Mouse (Mus musculus) megakaryocyte, embryonic 14.5 days (primary cell): ENCODE data around the gene Abhd8. TPM values are rescaled to one million over a fixed set of nuclear protein-coding genes. Genes with fewer than 3 reads are reported as not detected.

Source experiments
- H3K27me3 ChIP-seq: replicated peaks from 2 replicates; pipeline ENCODE3; 2012; ENCODE audit warnings: inconsistent platforms
- H3K36me3 ChIP-seq: replicated peaks from 2 replicates; pipeline ENCODE3; 2012; ENCODE audit warnings: low read length, inconsistent platforms, mixed read lengths
- H3K4me1 ChIP-seq: 2 replicates; pipeline ENCODE4 v1.6.1; 2012; ENCODE audit warnings: inconsistent platforms
- H3K4me3 ChIP-seq: replicated peaks from 2 replicates; pipeline ENCODE3; 2012; ENCODE audit warnings: moderate library complexity, mild to moderate bottlenecking, inconsistent platforms
- H3K9me3 ChIP-seq: 2 replicates; pipeline ENCODE4 v1.6.1; 2012; ENCODE audit warnings: inconsistent platforms
- FLI1 ChIP-seq: IDR thresholded peaks from 2 replicates; pipeline ENCODE4 v1.6.1; 2012; ENCODE audit warnings: low read length, inconsistent platforms, mixed read lengths
- GATA1 ChIP-seq: IDR thresholded peaks from 3 replicates; pipeline ENCODE4 v1.6.1; 2012; ENCODE audit warnings: mixed read lengths, low read length, inconsistent platforms, borderline replicate concordance
- polyA plus RNA-seq: library from polyadenylated mRNA; stranded (reverse); fragments of >175 nt; gene quantifications from 2 replicates; pipeline ENCODE4 v1.2.3, GENCODE M21; 2012; ENCODE audit warnings: low replicate concordance; ENCODE audit not compliant: insufficient read depth

The Abhd8 gene
- polyA plus RNA-seq, 1 experiment, result 22.6 TPM

DNA sequence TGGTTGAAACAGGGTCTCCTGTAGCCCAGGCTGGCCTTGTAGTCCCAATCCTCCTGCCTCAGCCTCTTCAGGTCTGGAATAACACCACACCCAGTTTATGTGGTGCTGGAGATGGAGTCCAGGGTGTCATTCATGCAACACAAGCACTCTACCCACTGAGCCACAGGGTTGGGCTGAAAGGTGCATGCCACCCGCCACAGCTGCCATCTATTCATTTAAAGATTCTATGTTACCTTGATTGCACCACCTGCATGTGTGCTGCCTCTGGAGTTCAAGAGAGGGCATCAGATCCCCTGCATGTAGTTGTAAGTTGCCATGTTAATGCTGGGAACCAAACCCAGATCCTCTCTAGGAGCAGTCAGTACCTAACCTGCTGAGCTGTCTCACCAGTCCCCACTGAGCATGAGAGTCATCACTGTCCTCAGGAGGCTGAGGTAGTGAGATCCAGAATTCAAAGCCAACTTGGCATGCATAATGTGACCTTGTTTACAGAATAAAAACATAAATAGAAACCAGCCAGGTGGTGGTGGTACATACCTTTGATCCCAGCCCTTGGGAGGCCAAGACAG is 33.7 kb upstream of the Abhd8 start:
- Histone ChIP-seq H3K36me3 (peaks cover 35% of the 10 kb centered on the region), H3K27me3 (peaks cover under 1% of the 10 kb centered on the region), H3K4me3 (no peak overlapping the region), H3K4me1 (peaks cover 58% of the 10 kb centered on the region), H3K9me3 (no peaks in the 10 kb centered on the region)
- no peak for TF ChIP-seq GATA1
- TF ChIP-seq FLI1, result no peak

DNA sequence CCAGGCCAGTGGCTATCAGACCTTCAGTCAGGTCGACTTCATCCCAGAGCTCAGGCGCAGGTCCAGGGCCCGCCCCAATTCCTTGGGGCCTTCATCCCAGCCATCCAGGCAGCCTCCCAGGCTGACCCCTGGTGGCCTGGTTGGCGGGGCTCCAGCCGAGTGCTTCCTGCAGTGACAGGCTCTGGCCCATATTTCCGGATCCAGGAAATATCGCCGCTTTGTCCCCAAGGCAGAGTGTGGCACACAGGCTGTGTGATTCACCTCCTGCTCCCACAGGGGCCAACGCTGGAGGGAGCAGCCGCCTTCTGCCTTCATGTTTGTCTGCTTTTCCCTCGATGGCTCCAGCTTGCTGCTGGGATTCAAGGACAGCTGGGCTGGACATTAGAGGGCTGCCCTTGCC is 33.0 kb upstream of the Abhd8 start:
- Histone ChIP-seq H3K4me3 (no peak overlapping the region), H3K27me3 (no peaks in the 10 kb centered on the region), H3K36me3 (peaks cover 42% of the 10 kb centered on the region), H3K9me3 (no peaks in the 10 kb centered on the region), H3K4me1 (peaks cover 57% of the 10 kb centered on the region)
- TF ChIP-seq GATA1, result no peak
- no peak for TF ChIP-seq FLI1

DNA sequence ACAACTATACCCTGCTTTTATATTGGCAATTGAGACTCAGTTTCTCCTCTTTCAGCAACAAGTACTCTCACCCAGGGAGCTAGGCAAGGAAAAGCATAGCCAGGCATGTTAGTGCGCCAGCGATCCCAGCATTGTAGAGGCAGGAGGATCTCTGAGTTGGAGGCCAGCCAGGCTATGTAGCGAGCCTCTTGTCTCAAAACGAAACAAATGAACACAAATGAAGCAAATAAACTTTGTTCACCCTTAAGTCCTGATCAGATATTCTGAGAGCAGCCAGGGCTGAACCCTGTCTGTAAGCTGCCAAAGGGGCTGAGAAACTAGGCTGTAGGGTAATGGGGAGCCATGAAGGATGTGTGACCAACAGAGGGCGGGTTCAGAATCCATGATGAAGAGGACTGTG is 32.4 kb upstream of the Abhd8 start:
- Histone ChIP-seq H3K4me3 (no peak overlapping the region), H3K27me3 (no peaks in the 10 kb centered on the region), H3K4me1 (peaks cover 54% of the 10 kb centered on the region), H3K9me3 (no peaks in the 10 kb centered on the region), H3K36me3 (peaks cover 48% of the 10 kb centered on the region)
- TF ChIP-seq GATA1 (no peak), FLI1 (no peak)

DNA sequence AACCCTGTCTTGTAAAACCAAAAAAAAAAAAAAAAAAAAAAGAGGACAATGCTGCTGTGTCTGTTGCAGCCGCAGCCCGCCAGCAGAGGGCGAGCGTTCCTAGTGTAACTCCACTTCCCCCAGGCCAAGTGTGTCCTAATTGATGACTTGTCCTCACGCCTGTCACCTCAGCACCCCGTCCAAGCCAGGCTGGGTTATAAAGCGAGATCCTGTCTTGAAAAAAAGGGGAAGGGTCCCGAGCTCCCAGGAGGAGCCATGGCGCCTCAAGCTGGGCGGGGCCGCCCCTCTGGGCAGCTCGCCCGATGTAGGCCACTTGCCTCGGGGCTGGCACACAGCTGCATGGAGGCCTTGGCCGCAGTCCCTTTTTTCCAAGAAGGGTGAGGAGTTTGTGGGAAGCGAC is 31.6 kb upstream of the Abhd8 start:
- Histone ChIP-seq H3K4me3 (no peak overlapping the region), H3K9me3 (no peaks in the 10 kb centered on the region), H3K27me3 (no peaks in the 10 kb centered on the region), H3K36me3 (peaks cover 56% of the 10 kb centered on the region), H3K4me1 (peaks cover 51% of the 10 kb centered on the region)
- TF ChIP-seq FLI1, result no peak
- TF ChIP-seq GATA1, result no peak

DNA sequence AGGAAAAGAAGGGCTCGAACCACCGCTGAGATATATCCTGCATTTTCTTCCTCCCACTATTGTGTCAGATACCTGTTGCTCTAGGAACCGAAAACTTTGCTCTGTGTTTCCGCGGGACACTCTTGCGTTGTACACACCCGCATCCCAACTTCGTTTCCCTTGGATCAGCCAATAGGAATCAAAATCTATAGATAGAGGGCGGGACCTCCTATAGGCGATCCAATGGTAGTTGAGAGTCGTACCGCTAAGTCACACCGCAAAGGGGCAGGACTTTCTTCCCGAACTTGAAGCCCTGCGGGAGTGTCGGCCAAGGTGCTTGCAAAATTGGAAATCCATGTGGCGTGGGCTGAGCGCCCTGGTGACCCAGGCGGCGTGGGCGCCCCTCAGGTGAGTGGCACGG is 25.0 kb upstream of the Abhd8 start:
- Histone ChIP-seq H3K9me3 (no peaks in the 10 kb centered on the region), H3K27me3 (peaks cover 13% of the 10 kb centered on the region), H3K4me1 (peaks cover 55% of the 10 kb centered on the region), H3K4me3 (peak overlapping the region; percentile 93), H3K36me3 (peaks cover 37% of the 10 kb centered on the region)
- TF ChIP-seq GATA1, result no peak
- TF ChIP-seq FLI1, result no peak

DNA sequence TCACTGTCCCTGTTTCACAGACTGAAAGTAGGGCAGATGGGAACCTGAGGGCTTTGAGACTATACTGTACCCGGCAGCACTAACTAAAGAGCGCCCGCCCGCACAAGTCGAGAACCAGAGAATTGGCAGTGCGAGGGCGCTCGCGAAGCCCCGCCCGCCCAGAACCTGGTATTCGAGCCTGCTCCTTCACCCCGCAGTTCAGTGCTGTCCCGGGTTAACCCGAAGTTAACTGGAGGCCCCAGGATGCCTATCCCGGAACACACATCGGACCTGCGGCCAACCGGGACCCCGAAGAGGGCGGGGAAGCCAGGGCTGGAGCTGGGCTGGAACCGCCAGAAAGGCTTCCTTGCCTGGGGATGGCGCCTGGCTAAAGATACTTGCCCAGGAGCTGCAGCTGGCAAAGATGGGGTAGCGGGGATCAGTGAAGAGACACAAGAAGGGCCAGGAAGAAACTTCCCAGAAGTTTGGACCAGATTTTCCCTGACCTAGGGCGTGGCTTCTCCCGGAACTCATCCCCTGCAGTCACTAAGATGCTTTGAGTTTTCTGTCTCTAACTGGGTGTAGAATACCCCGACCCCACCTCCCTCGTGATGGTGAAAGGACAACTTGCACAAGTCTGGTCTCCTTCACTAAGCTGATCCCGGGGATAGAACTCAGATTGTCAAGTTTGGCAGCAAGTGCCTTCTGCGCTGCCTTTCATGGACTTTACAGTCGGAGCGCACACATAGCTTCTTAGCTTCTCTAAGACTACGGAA is 24.4 kb upstream of the Abhd8 start, which contains the start of gene Gtpbp3:
TSS of gene Gtpbp3 (plus strand) at position 413 of the 755 bp plus-strand sequence.
- H3K4me1 ChIP-seq, result peaks cover 61% of the 10 kb centered on the region
- peaks cover 33% of the 10 kb centered on the region for H3K36me3 ChIP-seq
- peaks cover 13% of the 10 kb centered on the region for H3K27me3 ChIP-seq
- H3K4me3 ChIP-seq, result peak within 1 kb of the TSS; percentile 93
- no peaks in the 10 kb centered on the region for H3K9me3 ChIP-seq
- TF ChIP-seq FLI1, result no peak
- TF ChIP-seq GATA1, result no peak

DNA sequence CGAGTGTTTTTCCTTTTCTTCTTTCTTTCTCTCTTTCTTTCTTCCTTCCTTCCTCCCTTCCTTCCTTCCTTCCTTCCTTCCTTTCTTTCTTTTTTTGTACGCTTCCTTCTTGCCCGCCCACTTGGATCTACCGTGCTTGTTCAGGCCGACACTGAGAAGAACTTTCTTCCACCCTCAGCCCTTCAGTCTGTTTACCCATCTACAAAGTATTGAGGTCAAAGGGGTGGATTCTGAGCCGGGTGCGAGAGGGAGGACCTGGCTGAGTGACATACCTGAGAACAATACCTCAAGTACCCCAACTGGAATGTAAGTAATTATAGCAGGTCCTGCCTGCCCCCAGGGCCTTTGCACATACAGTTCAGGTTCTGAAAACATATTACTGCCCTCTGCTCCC is 22.7 kb upstream of the Abhd8 start:
- Histone ChIP-seq H3K27me3 (peaks cover 15% of the 10 kb centered on the region), H3K9me3 (no peaks in the 10 kb centered on the region), H3K4me3 (peak overlapping the region; percentile 7), H3K36me3 (peaks cover 15% of the 10 kb centered on the region), H3K4me1 (peaks cover 70% of the 10 kb centered on the region)
- TF ChIP-seq GATA1 (no peak), FLI1 (no peak)

DNA sequence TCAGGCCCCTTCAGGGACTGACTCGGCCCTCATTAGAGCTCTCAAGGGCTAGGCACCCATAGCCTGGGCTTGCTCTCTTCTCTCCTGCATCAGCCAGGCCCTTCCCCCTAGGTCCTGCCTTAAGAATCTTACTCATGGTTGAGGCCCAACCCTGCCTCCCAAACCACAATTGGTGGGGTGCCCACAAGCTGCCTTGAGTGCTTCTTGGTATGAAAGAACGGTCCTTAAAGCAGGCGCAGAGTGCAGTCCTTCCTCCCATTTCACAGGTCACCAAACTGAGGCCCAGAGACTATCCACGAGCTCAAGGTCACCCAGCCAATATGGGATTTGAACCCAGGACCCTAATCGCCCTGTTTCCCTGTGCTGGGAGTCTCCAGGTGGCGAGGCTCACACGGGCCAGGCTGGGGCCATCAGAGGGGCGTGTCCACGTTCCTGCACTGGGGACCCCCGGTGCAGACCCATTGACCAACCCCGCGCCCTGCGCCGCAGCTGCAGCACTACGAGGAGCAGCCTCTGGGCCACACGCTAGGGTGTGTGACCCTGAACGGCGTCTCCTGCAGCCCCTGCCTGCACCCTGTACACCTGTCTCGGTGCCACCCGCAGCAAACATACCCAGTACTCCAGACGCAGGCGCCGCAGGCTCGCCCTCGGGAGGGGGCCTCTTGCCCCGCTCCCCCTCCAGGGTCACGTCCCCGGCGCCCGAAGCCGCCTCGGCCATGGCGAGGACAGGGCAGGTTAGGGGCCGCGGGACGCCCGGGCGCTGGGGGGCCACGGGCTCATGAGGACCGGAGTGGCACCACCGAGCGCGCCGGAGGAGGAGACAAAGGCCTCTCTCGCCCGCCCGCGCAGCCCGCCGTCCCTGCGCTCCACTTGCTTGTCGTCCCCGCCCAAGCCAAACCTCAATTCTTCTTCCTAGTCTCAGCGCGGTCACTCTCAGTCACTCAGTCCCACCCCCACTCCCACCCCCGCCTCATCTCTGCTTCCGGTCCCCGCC is 22.0 kb upstream of the Abhd8 start, which contains the start of gene Ano8:
TSS of gene Ano8 (minus strand) at position 822 of the 994 bp plus-strand sequence.
- Histone ChIP-seq H3K9me3 (no peaks in the 10 kb centered on the region), H3K4me3 (peak within 1 kb of the TSS; percentile 94), H3K27me3 (peaks cover 17% of the 10 kb centered on the region), H3K36me3 (peaks cover 9% of the 10 kb centered on the region), H3K4me1 (peaks cover 70% of the 10 kb centered on the region)
- TF ChIP-seq GATA1, result no peak
- TF ChIP-seq FLI1, result no peak

DNA sequence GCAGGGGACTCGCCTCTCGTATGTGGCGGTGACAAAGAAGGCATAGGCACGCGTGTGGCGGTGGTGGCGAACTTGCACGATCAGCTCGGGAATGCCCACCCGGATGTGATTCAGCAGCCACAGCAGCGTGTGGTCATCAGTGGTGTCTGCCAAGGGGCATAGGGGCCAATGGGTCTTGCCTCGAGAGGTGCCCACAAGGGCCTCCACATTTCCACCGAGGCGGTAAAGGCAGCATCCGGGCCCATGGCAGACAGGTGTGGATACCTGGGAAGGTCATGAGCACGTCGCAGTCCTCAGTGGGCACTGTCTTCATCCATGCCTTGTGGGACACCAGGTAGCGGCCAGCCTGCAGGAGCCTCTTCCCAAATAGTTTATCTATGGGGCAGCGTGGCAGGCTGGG is 21.3 kb upstream of the Abhd8 start:
- Histone ChIP-seq H3K4me3 (peak overlapping the region; percentile 64), H3K36me3 (peaks cover 2% of the 10 kb centered on the region), H3K4me1 (peaks cover 64% of the 10 kb centered on the region), H3K9me3 (no peaks in the 10 kb centered on the region), H3K27me3 (peaks cover 17% of the 10 kb centered on the region)
- TF ChIP-seq FLI1 (no peak), GATA1 (no peak)

DNA sequence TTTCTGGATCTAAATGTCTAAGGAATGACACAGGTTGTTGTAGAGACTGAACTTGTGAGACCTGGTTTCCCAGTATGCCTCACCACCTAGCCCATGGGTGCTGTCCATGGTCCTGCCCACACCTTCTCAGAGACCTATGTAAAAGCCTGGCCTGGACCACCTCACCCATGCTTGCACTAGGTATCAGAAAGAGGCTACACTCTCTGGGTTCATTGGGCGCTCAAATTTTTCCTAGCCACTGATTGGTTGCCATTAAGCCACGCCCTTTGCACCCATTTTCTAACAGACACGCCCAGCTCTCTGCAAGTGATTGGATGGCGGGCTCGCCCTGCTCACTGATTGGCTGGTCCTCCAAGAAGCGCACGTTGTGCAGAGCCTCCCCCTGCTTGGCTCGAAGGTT is 20.5 kb upstream of the Abhd8 start:
- Histone ChIP-seq H3K27me3 (peaks cover 19% of the 10 kb centered on the region), H3K36me3 (no peaks in the 10 kb centered on the region), H3K4me1 (peaks cover 56% of the 10 kb centered on the region), H3K9me3 (no peaks in the 10 kb centered on the region), H3K4me3 (no peak overlapping the region)
- no peak for TF ChIP-seq FLI1
